Mouse (Mus musculus) limb, embryonic 15.5 days (tissue): ENCODE data around the gene Chac1. TPM values are rescaled to one million over a fixed set of nuclear protein-coding genes. Genes with fewer than 3 reads are reported as not detected.

ENCODE experiments used
- ATAC-seq: fragments of 200-750 bp; cut with Nextera tagmentation; 2 replicates; pipeline ENCODE4 v1.8.0; 2017; ENCODE audit warnings: low read depth, moderate TSS enrichment; ENCODE audit not compliant: insufficient number of reproducible peaks, low FRiP score, low TSS enrichment
- H3K27ac ChIP-seq: fragments of 300-500 bp; sonication (generic); 2 replicates; pipeline ENCODE4 v1.5.1; 2015; ENCODE audit warnings: moderate library complexity, mild to moderate bottlenecking, inconsistent platforms
- H3K27me3 ChIP-seq: fragments of 300-500 bp; sonication (generic); 2 replicates; pipeline ENCODE4 v1.6.1; 2015; ENCODE audit warnings: inconsistent platforms
- H3K36me3 ChIP-seq: fragments of 300-500 bp; sonication (generic); 2 replicates; pipeline ENCODE4 v1.6.1; 2015; ENCODE audit warnings: inconsistent platforms
- H3K4me1 ChIP-seq: fragments of 300-500 bp; sonication (generic); 2 replicates; pipeline ENCODE4 v1.6.1; 2015; ENCODE audit warnings: inconsistent platforms
- H3K4me2 ChIP-seq: fragments of 300-500 bp; sonication (generic); 2 replicates; pipeline ENCODE4 v1.6.1; 2015; ENCODE audit warnings: mild to moderate bottlenecking, inconsistent platforms
- H3K4me3 ChIP-seq: fragments of 300-500 bp; sonication (generic); 2 replicates; pipeline ENCODE4 v1.5.1; 2015; ENCODE audit warnings: mild to moderate bottlenecking, inconsistent platforms
- H3K9ac ChIP-seq: fragments of 300-500 bp; sonication (generic); 2 replicates; pipeline ENCODE4 v1.6.1; 2015; ENCODE audit warnings: inconsistent platforms
- H3K9me3 ChIP-seq: fragments of 300-500 bp; sonication (generic); 2 replicates; pipeline ENCODE4 v1.6.1; 2016; ENCODE audit warnings: inconsistent platforms
- WGBS: fragments of 180-500 bp; shearing (Covaris S2); methylation state at CpG from one replicate; pipeline ENCODE4 v1.1.7; 2015; 5-methylcytosine and 5-hydroxymethylcytosine counted together
- polyA plus RNA-seq: library from polyadenylated mRNA; unstranded; fragments of >200 nt; fragmentation: Nextera tagmentation; extraction: Ambion mirVana; gene quantifications from 2 replicates; pipeline ENCODE4 v1.2.1, GENCODE M21; 2015

The Chac1 gene
- 1.1 TPM in 2 replicates for polyA plus RNA-seq

DNA sequence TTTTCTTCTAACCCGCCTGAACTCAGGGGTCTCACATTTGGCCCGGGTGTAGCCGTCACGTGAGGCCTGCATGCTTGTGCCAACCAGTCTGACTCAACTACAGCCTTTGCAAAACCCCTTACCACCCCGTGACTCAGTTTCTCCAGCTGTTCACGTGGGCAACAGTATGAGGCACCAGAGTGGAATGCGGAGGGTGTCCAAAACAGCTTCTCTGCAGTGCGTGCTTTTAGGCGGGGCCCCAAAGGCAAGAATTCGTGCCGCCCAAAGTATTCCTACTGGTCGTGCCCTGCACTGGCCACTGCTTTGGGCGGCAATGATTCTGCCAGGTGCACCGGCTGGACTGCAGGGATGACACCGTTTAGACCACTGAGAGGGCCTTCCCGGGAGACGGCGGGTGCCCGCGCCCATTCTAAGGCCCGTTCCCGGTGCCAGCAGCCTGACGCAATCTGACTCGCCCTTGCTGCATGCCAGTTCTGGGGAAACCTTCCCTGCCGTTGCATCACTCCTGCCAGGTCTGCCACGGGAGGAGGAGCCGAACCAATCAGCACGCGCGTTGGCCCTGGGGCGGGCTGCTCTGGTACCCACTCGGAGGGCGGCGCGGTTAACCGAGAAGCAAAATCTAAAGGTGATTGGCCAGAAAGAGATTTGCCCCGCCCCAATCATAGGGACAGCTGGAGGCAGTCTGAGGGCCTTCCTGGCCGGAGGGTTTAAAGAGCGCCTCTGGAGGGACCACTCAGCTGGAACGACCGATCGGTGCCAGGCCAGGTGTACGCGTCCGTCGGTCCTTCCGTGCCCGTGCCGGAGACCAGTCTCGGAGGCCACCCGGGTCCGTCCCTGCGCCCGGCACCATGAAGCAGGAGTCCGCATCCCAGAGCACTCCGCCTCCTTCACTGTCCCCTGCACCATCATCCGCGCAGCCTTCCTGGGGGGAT is at the start of gene Chac1:
Gene Chac1 (plus strand): TSS at position 675 of the 932 bp plus-strand sequence.
- no peaks in the 10 kb centered on the region for H3K36me3 ChIP-seq
- no peaks in the 10 kb centered on the region for H3K9me3 ChIP-seq
- peak within 1 kb of the TSS; percentile 31 for H3K9ac ChIP-seq
- no peak within 1 kb of the TSS for H3K27ac ChIP-seq
- peak within 1 kb of the TSS; percentile 54 for H3K4me3 ChIP-seq
- peaks cover 13% of the 10 kb centered on the region for H3K4me1 ChIP-seq
- H3K4me2 ChIP-seq: peak within 1 kb of the TSS; percentile 92
- ATAC-seq: peak; percentile 72; the same call in 1 of the 2 replicates
- WGBS: 5% methylated on average over 57 of the region's 58 CpGs
- H3K27me3 ChIP-seq: peaks cover 21% of the 10 kb centered on the region

DNA sequence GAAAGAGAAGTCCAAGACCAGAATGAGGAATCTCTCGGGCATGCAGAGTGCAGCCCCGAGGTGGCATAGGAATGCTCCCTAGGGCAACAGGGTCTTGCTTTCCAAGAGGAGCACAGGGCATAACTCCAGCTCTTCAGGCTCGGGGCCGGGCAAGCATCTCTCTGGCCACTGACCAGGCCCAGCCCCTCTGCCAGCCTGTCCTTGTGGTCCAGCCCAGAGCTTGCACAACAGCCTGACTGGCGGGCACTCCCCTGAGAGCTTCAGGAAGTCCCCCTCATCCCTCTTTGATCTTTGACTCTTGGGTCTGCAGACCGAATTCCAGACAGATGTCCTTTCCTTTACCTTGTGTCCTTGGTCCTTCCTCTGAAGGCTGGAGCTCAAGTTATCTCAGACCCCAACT is 48.2 kb upstream of the Chac1 start:
- no peak overlapping the region for H3K4me3 ChIP-seq
- H3K9me3 ChIP-seq: no peaks in the 10 kb centered on the region
- peaks cover 13% of the 10 kb centered on the region for H3K36me3 ChIP-seq
- no peak overlapping the region for H3K27ac ChIP-seq
- H3K9ac ChIP-seq: no peak overlapping the region
- peaks cover 25% of the 10 kb centered on the region for H3K4me1 ChIP-seq
- H3K4me2 ChIP-seq: no peak overlapping the region
- 56% methylated on average over 6 of the region's 6 CpGs for WGBS
- ATAC-seq: no peak
- no peaks in the 10 kb centered on the region for H3K27me3 ChIP-seq

DNA sequence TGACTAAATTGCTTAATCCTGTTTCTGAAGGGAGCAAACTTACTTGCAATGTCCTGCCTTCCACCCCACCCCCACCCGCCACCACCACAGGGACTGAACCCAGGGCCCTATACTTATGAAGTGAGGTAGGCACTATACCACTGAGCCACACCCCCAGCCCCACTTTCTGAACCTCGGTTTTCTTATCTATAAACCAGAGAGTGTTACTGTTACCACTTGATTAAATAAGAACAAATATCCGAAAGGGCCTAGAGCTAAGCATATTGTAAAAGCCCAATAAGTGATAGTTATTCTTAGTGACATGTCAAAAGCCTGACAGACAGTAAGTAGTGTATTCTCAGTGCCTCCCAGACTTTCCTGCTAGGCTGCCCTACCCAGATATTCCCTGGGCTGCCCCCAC is 46.6 kb upstream of the Chac1 start:
- no peaks in the 10 kb centered on the region for H3K9me3 ChIP-seq
- H3K27me3 ChIP-seq: no peaks in the 10 kb centered on the region
- peaks cover 25% of the 10 kb centered on the region for H3K4me1 ChIP-seq
- H3K4me2 ChIP-seq: no peak overlapping the region
- no peak overlapping the region for H3K4me3 ChIP-seq
- no peak for ATAC-seq
- 46% methylated on average over 3 of the region's 3 CpGs for WGBS
- no peak overlapping the region for H3K9ac ChIP-seq
- peaks cover 1% of the 10 kb centered on the region; the same call in 1 of the 2 replicates for H3K36me3 ChIP-seq
- H3K27ac ChIP-seq: no peak overlapping the region

DNA sequence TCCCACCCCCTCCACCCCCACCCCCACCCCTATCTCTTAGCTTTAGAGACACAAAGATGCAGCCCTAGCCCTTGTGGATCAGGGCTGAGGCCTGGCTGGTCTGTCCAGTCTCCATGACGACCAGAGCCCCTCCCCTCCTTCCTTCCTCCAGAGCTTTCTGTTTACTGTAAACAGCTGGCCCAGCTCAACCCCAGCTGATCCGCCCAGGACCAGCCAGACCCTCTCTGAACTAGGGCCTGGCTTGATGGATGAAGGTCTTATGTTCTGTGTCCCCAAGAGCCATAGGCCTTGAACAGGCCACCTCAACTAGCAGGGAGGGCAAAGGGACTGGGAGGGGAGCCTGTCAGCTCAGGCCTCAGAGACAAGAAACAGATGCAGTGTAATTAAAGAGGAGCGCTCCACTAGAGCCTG is 46.2 kb upstream of the Chac1 start:
- H3K36me3 ChIP-seq: no peaks in the 10 kb centered on the region
- H3K27ac ChIP-seq: no peak overlapping the region
- no peak overlapping the region for H3K9ac ChIP-seq
- WGBS: 33% methylated on average over 3 of the region's 3 CpGs
- peaks cover 22% of the 10 kb centered on the region for H3K4me1 ChIP-seq
- ATAC-seq: no peak
- no peaks in the 10 kb centered on the region for H3K9me3 ChIP-seq
- no peak overlapping the region for H3K4me2 ChIP-seq
- no peak overlapping the region for H3K4me3 ChIP-seq
- no peaks in the 10 kb centered on the region for H3K27me3 ChIP-seq

DNA sequence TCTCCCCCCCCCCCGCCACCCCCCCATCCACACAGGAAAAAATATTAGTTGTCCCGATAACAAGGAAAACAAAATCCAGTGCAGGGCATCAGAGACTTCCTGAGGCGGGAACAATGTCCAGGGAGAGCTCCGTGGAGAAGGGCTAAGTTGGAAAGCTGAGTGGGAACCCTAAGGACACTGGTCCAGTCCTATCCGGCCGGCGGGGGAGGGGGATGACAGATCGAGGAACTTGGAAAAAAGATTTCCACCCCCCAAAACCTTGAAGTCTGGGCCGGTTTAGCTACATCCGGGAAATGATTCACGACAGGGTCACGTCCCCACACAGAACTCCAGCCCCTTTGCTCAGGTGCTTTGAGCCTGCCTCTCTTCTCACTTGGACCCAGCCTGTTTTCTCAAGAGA is 39.5 kb upstream of the Chac1 start:
- H3K36me3 ChIP-seq: no peaks in the 10 kb centered on the region
- WGBS: 30% methylated on average over 12 of the region's 12 CpGs
- peaks cover 4% of the 10 kb centered on the region; the same call in 1 of the 2 replicates for H3K4me1 ChIP-seq
- H3K27me3 ChIP-seq: no peaks in the 10 kb centered on the region
- no peak overlapping the region for H3K9ac ChIP-seq
- no peak overlapping the region for H3K4me2 ChIP-seq
- H3K4me3 ChIP-seq: no peak overlapping the region
- ATAC-seq: no peak
- H3K27ac ChIP-seq: no peak overlapping the region
- H3K9me3 ChIP-seq: no peaks in the 10 kb centered on the region

DNA sequence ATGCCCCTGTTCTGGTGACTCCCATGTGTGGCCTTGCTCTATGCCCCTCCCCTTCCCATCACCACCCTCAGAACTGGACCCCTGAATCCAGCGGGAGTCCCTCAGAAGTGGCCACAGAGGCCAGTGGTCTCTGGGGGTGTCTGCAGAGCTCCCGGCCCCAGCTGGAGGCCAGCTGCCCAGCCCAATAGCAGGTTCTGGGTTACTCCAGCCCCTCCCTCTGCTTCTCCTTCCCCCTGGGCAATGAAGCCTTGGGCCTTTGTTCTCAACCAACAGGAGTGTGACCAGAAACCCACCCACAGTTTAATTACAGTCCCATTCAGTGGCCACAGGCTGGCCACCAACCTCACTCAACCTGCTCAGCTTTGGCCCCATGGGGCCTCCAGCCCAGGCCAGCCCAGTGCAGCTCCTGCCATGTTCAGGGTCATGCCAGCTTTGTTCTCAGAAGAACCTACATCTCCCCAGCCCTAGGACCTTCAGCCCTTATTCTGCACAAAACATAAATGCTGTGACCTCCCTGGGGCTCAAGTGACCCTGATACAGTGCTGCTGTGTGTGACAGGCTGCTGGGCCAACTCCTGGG is 38.6 kb upstream of the Chac1 start:
- H3K27ac ChIP-seq: no peak overlapping the region
- no peak for ATAC-seq
- H3K9ac ChIP-seq: no peak overlapping the region
- H3K36me3 ChIP-seq: no peaks in the 10 kb centered on the region
- WGBS: 36% methylated on average over 2 of the region's 2 CpGs
- no peaks in the 10 kb centered on the region for H3K9me3 ChIP-seq
- peaks cover 4% of the 10 kb centered on the region; the same call in 1 of the 2 replicates for H3K4me1 ChIP-seq
- H3K4me2 ChIP-seq: no peak overlapping the region
- H3K27me3 ChIP-seq: no peaks in the 10 kb centered on the region
- no peak overlapping the region for H3K4me3 ChIP-seq

DNA sequence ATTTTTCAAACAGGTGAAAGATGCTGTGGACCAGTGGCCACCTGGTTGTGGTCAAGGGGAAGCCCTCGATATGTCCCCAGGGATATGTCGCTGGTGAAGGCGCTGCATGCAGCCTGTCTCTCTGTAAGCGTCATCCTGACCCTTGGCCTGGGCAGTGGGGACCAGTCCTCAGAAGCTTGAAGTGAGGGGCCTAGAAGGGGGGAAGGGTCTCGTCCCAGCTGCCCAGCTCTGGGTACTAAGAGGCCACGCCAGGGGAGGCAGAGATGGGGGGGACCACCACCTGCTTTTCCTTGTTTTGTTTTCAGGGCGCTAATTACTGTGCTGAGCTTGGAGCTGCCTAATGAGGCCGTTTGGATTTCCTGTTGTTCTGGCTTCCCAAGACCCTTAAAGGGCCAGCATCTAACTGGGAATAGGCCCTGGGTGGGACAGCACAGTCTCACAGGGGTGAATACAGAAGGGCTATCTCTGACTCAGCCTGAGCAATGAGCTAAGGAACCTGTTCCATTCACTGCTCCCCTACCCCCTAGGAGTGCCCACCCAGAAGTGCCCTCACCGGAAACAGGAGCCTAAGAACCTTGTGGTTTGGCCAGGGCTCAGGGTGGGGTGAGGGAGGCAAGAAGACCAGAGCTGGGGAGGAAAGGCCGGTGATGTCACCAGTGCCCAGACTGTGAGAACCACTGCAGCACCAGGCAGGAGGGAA is 37.1 kb upstream of the Chac1 start:
- ATAC-seq: no peak
- no peaks in the 10 kb centered on the region for H3K36me3 ChIP-seq
- H3K4me1 ChIP-seq: peaks cover 4% of the 10 kb centered on the region; the same call in 1 of the 2 replicates
- H3K27me3 ChIP-seq: no peaks in the 10 kb centered on the region
- 17% methylated on average over 10 of the region's 10 CpGs for WGBS
- no peak overlapping the region for H3K9ac ChIP-seq
- no peak overlapping the region for H3K4me2 ChIP-seq
- H3K9me3 ChIP-seq: no peaks in the 10 kb centered on the region
- H3K4me3 ChIP-seq: no peak overlapping the region
- H3K27ac ChIP-seq: no peak overlapping the region

DNA sequence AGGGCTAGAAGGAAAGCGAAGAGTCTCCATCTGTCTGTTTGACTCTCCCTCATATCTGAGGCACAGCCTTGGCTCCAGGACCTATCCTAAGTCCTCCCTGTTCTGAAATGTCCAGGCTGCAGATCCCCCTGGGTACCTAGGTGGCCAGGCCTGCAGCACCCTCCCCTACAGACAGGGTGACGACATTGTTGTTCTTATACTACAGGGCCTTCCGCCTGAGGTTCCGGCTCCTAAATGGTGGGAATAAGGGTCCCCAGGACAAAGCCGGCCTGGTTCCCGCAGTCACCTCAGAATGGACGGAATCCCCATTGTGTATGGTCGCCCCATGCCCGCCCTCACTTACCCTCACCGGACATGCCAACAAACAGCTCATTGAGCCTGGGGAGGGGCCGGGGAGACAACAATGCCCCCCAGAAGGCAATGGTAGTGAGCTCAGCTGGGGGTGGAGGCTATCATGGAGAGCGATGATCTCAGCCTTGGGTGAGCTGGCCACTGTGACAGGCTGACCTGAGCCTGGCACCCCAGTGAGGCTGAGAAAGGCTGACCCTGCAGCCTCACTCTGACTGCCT is 36.2 kb upstream of the Chac1 start:
- no peaks in the 10 kb centered on the region for H3K9me3 ChIP-seq
- H3K27me3 ChIP-seq: peaks cover 4% of the 10 kb centered on the region; the same call in 1 of the 2 replicates
- no peak overlapping the region for H3K4me2 ChIP-seq
- 81% methylated on average over 12 of the region's 12 CpGs for WGBS
- H3K36me3 ChIP-seq: no peaks in the 10 kb centered on the region
- H3K4me3 ChIP-seq: no peak overlapping the region
- 0 out of 2 replicates have a peak overlapping the region, but pooled peaks have one; percentile 17 for H3K27ac ChIP-seq
- H3K9ac ChIP-seq: no peak overlapping the region
- peaks cover 4% of the 10 kb centered on the region; the same call in 1 of the 2 replicates for H3K4me1 ChIP-seq
- no peak for ATAC-seq

DNA sequence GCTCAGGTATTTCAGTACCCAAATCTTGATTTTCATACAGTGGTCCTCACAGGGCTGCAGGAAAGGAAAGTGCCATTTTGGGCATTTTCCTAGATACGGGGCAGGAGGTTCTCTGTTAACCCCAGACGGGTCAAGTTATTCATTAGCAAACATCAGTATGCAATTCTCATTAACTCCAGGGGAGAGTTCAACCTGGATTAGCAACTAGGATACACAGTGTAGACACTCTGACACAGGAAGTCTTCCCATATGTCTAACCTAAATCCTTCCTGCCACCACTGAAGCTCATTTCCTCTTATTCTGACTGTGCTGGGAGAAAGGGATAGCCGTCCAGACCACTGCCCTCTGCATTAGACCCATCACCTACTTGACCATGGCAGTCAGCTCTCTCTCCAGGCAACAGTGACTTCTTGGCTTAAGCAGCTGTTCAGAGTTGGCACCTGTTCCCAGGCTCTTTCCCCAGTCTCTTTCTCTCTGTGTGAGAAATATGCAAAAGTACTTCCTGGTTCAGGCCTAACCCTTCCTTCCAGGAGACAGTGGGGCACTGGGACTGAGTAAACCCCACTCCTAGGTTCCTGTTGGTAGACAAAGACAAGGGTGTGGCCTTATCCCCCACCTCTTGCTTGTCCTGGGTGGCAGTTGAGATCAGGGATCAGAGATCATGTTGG is 32.9 kb upstream of the Chac1 start:
- no peaks in the 10 kb centered on the region for H3K36me3 ChIP-seq
- no peaks in the 10 kb centered on the region for H3K9me3 ChIP-seq
- no peak overlapping the region for H3K9ac ChIP-seq
- no peak for ATAC-seq
- no peak overlapping the region for H3K27ac ChIP-seq
- no peak overlapping the region for H3K4me2 ChIP-seq
- 56% methylated on average over 3 of the region's 3 CpGs for WGBS
- no peak overlapping the region for H3K4me3 ChIP-seq
- peaks cover 18% of the 10 kb centered on the region for H3K4me1 ChIP-seq
- H3K27me3 ChIP-seq: peaks cover 36% of the 10 kb centered on the region

DNA sequence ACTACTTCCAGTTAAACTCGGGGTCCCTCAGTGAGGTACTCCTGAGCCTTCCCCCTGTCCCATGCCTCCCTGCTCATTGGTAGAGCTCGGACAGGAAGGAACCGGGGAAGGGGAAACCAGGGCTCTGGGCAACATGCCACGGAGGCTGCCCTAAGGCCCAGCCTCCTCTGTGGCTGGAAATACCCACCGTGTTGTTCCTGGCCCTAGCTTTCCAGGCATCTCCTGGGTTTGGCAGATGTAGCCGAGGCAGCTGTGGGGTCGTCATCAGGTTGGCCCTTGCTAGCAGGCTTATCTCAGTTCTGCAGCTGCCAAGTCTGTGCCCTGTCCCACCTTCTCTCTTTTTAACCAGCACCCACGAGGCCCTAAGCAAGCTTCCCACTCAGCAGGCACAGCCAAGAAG is 30.5 kb upstream of the Chac1 start:
- no peak for ATAC-seq
- peaks cover 33% of the 10 kb centered on the region for H3K4me1 ChIP-seq
- 61% methylated on average over 8 of the region's 8 CpGs for WGBS
- no peak overlapping the region for H3K27ac ChIP-seq
- H3K27me3 ChIP-seq: peaks cover 59% of the 10 kb centered on the region
- H3K9ac ChIP-seq: no peak overlapping the region
- H3K36me3 ChIP-seq: no peaks in the 10 kb centered on the region
- H3K4me3 ChIP-seq: no peak overlapping the region
- H3K4me2 ChIP-seq: no peak overlapping the region
- no peaks in the 10 kb centered on the region for H3K9me3 ChIP-seq
